Mouse (Mus musculus) small intestine, adult 2 months (tissue): ENCODE data around the gene Rpf1.

Experiments
- CTCF ChIP-seq: fragments of 200-500 bp; IDR thresholded peaks from 2 replicates; pipeline ENCODE4 v1.5.1; 2012; ENCODE audit warnings: low read depth, mild to moderate bottlenecking, control low read depth, inconsistent platforms, low read length, moderate library complexity, mixed read lengths; ENCODE audit not compliant: insufficient replicate concordance, insufficient read length; ENCODE audit errors: extremely low read depth
- POLR2A ChIP-seq: fragments of 200-500 bp; IDR thresholded peaks from 2 replicates; pipeline ENCODE4 v1.6.1; 2012; ENCODE audit warnings: low read depth, mild to moderate bottlenecking, control low read depth, inconsistent platforms, low read length, moderate library complexity

GRCm38 (mm10) chr3:146567366-146567765 is 46.1 kb upstream of the Rpf1 start:
- TF ChIP-seq CTCF (no peak), POLR2A (no peak)
